Mouse (Mus musculus) CD4-positive, CD25-positive, alpha-beta regulatory T cell, adult 2 months (primary cell): ENCODE measurements around the gene Vps37b.
A peak's percentile ranks its signal among the peaks of the same experiment; 100 is the strongest.

ENCODE experiments used
- DNase-seq: peaks from one replicate; pipeline ENCODE4 v3.0.0-alpha.2; 2012; ENCODE audit warnings: low read depth, low spot score

The Vps37b gene

GRCm38 (mm10) chr5:124046741-124047401, 14.8 kb upstream of the Vps37b start:
- no peak for DNase-seq

DNA sequence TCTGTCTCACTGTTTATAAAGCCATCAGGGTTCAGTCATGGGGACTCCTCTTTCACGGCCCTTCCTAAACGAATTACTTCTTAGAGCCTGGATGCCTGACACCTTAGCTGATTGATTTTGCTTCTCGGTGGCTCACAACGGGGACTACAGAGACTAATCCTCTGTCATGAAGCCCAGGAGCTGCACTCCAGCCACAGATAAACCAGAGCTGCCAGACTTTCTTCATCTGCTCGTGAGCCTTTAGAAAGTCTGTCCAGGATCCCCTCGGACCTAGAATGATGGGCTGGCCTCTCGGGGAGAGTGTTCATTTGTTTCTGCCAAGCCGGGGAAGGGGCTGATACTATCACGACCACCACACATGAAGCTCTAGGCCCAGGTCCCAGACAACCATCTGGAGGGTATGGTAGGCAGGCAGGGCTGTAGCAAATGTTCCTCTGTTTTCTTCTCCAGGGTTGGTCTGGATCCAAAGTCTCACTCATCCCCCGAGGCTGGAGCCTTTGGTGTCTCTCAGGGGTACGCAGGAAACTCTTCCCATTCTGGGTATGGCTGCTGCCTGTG, 13.5 kb upstream of the Vps37b start:
- DNase-seq: no peak

GRCm38 (mm10) chr5:124043999-124044398, 11.9 kb upstream of the Vps37b start:
- DNase-seq: no peak

DNA sequence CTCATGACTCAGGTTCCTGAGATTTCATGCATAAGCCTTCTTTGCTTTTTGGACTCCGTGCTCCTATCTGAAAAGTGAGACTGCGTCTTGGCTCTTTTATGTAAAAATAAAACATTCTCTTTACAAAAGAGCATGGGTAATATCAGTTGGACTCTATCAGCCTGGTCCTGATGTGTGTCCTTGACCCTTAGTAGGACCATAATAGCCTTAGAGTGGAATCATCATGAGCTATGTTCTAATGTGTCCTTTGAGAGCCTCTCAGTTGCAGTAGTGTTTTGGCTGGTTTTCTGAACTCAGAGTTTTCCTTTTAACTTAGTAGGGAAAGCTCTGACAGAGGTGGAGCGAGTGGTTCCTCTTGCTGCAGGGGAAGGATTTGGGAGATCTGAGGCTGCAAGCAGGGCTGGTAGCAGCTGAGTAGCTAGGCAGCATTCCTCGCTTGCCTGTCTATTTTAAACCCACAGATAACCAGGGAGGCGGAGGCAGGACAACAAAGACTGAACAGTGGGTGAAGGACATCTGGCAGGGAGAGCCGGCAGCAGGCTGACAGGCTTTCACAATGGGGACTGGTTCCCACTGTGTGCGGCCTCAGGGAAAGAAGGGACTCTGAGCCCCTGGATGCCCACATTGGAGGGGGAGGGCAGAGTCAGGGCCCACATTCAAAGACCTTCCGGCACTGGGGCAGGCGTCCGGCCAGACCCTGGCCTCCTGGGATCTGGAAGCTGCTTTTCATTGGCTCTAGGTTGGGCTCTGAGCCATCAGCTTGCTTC, 11.3 kb upstream of the Vps37b start:
- DNase-seq: no peak

DNA sequence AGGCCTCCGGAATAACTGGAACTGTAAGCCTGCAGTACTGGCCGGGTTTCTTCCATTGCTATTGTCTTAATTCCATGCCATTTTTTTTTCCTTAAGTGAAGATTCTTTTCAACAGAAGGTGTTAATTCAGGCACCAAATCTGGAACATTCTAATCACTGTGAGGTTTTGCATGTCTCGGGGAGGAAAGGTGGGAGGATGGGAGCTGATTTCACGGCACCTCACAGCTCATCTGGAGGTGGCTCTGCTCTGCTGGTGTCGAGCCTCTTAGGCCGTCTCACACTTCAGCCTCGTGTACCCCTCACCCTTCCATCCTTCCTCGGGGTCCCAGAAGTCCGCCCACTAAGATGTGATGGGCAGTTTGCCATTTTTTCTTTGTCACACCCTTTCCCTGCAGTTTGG, 9.0 kb upstream of the Vps37b start:
- DNase-seq: no peak

GRCm38 (mm10) chr5:124039602-124040001, 7.5 kb upstream of the Vps37b start:
- no peak for DNase-seq

GRCm38 (mm10) chr5:124036836-124037235, 4.8 kb upstream of the Vps37b start:
- DNase-seq: peak; percentile 68

GRCm38 (mm10) chr5:124036341-124036740, 4.3 kb upstream of the Vps37b start:
- peak; percentile 75 for DNase-seq

DNA sequence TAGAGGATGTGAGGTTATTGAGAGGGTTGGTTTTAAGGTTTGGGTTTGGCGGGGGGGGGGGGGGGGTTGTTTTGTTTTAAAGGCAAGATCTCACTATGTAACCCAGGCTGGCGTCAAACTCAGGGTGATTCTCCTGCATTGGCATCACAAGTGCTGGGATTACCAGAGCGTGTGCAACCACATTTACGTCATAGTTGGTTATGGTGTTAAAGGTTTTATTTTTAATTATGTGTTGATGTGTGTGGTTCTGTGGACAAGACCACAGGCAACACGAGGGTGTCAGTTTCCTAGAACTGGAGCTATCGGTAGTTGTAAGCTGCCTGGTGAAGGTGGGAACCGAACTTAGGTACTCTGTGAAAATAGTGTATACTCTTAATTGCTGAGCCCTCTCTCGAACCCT, 3.7 kb upstream of the Vps37b start:
- DNase-seq: peak; percentile 91

GRCm38 (mm10) chr5:124035406-124035805, 3.3 kb upstream of the Vps37b start:
- no peak for DNase-seq

DNA sequence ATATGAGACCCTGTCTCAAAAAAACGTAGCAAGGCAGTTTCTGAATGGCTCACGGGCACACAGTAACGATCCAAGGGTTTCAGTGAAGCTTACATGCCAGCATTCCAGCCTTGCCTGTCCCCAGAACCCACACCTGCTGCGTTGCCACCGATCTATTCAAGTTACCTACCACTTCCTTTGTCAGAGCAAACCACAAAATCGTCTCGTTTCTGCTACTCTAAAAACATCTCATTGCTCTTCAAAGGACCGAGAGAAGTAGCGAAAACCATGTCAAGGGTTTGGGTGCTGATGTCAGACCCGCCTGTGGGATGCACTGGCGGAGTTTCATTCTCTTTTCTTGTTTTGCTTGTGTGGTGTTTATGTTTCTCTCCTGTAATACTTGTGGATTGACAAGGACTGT, 2.4 kb upstream of the Vps37b start:
- peak; percentile 92 for DNase-seq

GRCm38 (mm10) chr5:124031068-124031955, 758 bp downstream of the Vps37b start:
- peak; percentile 55 for DNase-seq

DNA sequence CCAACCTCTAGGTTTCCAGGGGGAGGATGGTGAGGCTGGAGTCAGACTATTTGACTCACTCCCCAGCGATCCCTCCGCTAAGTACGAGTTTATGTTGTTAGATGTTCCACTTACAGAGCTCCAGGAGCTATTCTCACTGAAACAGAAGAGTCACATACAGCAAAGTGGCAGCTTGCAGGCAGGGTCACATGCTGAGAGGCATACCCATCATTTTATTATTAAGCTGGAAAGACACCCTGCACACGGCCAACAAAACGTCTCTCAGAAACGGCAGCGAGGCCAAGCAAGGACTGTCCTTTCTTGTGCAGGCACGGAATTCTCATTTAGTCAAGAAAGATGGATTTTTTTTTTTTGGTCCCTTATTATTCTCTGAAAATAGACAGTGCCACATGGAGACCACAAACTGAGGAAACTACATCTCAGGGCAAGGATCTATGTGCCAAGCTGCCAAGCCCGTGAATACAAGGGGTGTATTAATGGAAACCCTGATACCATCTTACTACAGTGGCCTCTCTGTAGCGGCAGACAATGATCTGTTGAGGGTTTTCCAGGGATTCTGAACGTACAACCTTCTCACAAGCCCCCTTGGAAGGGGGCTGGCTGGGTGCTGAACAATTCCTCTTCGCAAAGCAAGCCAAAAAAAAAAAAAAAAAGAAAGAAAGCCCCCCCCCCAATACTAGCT, 1.5 kb downstream of the Vps37b start:
- DNase-seq: peak; percentile 58

- DNase-seq: peak; percentile 46
These were observed 2.6 kb downstream of the Vps37b start for GRCm38 (mm10) chr5:124029220-124030035.

- peak; percentile 62 for DNase-seq
These were observed 3.4 kb downstream of the Vps37b start for GRCm38 (mm10) chr5:124028680-124029079.

DNA sequence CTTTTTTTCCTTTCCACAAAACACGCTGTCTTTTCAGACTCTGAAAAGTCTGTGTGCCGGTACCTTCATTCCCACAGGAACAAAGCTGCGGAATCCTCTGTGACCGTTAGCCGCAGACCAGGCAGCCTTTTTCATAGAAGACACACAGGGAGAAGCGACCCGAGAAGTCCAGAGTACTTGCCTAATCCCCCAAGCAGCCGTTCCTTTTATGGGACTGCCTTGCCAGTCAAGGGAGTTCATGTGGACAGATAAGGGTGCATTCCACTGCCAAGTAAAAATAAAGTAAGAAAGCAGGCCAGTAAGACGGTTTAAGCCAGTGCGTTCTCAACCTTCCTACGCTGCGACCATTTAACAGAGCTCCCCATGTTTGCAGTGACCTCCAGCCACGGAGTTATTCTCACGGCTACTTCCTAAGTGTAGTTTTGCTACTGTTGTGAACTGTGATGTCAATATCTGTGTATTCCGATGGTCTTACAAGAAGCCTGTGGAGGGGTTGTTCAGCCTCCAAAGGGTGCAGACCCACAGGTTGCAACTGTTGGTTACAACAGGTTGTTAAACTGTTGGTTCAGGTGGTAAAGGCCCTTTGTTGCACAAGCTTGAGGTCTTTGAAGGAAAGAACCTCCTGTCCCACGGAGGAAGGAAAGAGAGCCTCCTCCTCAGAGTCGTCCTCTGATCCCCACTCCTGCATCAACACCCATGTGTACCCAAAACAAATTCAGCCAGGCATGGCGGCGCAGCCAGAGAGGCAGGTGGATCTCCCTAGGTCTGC, 4.2 kb downstream of the Vps37b start:
- no peak for DNase-seq

- DNase-seq: no peak
These were observed 5.5 kb downstream of the Vps37b start for GRCm38 (mm10) chr5:124026568-124026967.

- DNase-seq: no peak
These were observed 6.3 kb downstream of the Vps37b start for GRCm38 (mm10) chr5:124025587-124026441.

DNA sequence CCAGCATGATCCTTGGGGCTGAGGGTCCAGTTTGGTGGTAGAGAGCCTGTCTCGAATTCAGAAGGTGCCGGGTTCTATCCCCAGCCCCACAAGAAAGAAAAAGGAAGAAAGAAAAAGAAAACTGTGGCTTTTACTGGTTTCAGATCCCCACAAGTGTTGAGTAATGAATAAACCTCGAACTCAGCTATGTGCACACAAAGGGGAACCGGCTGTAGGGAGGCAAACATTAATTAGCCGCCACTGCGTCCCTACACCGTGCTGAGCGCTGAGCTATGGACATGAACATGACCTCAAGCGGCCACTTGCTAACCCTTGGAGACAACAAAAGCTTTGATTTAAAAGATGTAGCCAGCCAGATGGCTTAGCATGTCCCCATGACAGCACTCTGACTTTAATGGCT, 6.9 kb downstream of the Vps37b start:
- DNase-seq: no peak
